Mouse (Mus musculus): ENCODE data around the gene Smc1b.

GRCm38 (mm10) chr15:85167086-85167679 is 35.4 kb upstream of the Smc1b start:
- TF ChIP-seq POLR2A (IDR thresholded peaks at IDR 0.05; ENCODE audit: low read depth, low read length) (no peak), CTCF (IDR thresholded peaks at IDR 0.05; ENCODE audit: extremely low read depth, insufficient read depth, insufficient read length, insufficient replicate concordance) (no peak)
